Comparison of ENCODE assay signal across 7 mouse cellular contexts in genomic region chr4:129048501-129049305, GRCm38 (mm10). TPM values are rescaled to one million over a fixed set of nuclear protein-coding genes. Genes with fewer than 3 reads are reported as not detected.
DNase-seq lines count a peak whose midpoint lies in the region; ATAC-seq lines count a peak whose summit lies in the region.

No protein-coding gene starts in this region.

- H3K4me2 ChIP-seq in hindbrain, embryonic 11.5 days (replicated peaks; ENCODE audit: low read depth, low read length): peak overlapping the region; percentile 81

- no peaks in the 10 kb centered on the region for H3K9me3 ChIP-seq in hindbrain, embryonic 11.5 days (ENCODE audit: control insufficient read depth, low read length)

- peak overlapping the region; percentile 66 for H3K9ac ChIP-seq in hindbrain, embryonic 11.5 days (ENCODE audit: low read depth, low read length)

- ATAC-seq in hindbrain, embryonic 11.5 days (ENCODE audit: low FRiP score): peak; percentile 93

- DNase-seq in ZHBTc4 (ENCODE audit: low read depth, low spot score): peak; percentile 90
- peak; percentile 92 for DNase-seq in cerebellum, adult 11-12 months
- peak; percentile 67 for DNase-seq in forelimb bud, embryonic 11.5 days (ENCODE audit: low read depth, low spot score)
- peak; percentile 85 for DNase-seq in hindbrain, embryonic 11.5 days (ENCODE audit: low spot score)
- peak; percentile 81 to 83 for DNase-seq in left cerebral cortex, adult 8-10 months (ENCODE audit: low spot score in 2 of 2)
- peak; percentile 71 to 77 for DNase-seq in lung, postnatal 4 days
- DNase-seq in retina, postnatal 7 days (ENCODE audit: low read depth, low spot score): peak; percentile 54

- peaks cover 18% of the 10 kb centered on the region for H3K27me3 ChIP-seq in hindbrain, embryonic 11.5 days (ENCODE audit: control insufficient read depth, insufficient read depth, low read length)

- H3K36me3 ChIP-seq in hindbrain, embryonic 11.5 days (ENCODE audit: control insufficient read depth, insufficient read depth, low read length): no peaks in the 10 kb centered on the region

- H3K4me3 ChIP-seq in hindbrain, embryonic 11.5 days (ENCODE audit: low read depth, low read length): peak overlapping the region; percentile 38

- no peaks in the 10 kb centered on the region for H3K4me1 ChIP-seq in hindbrain, embryonic 11.5 days (replicated peaks; ENCODE audit: control insufficient read depth, insufficient read depth, low read length)

- WGBS in hindbrain, embryonic 11.5 days: under 1% methylated on average over 48 of the region's 52 CpGs

- peak overlapping the region; percentile 84 for H3K27ac ChIP-seq in hindbrain, embryonic 11.5 days (ENCODE audit: low read depth, low read length)

RNA-seq across cellular contexts. Expression of gene Rnf19b, which starts 9.4 kb away (rescaled TPM):
- 10.7 and 11.1 TPM in 2 replicates for polyA plus RNA-seq in hindbrain, embryonic 11.5 days (2014; fragmentation: Nextera tagmentation; extraction: Ambion mirVana)
- total RNA-seq in left cerebral cortex, adult 8-10 months (2022): 10 to 100 TPM; 50.2 to 60.3 (median 52.6) TPM

RNA-seq across cellular contexts. Expression of gene Tmem54, which starts 56.6 kb away (rescaled TPM):
- polyA plus RNA-seq in hindbrain, embryonic 11.5 days (2014; fragmentation: Nextera tagmentation; extraction: Ambion mirVana): 0.96 and 1.4 TPM in 2 replicates
- total RNA-seq in left cerebral cortex, adult 8-10 months (2022): not detected

RNA-seq across cellular contexts. Expression of gene Ak2, which starts 56.9 kb away (rescaled TPM):
- 119 and 128 TPM in 2 replicates for polyA plus RNA-seq in hindbrain, embryonic 11.5 days (2014; fragmentation: Nextera tagmentation; extraction: Ambion mirVana)
- 10 to 100 TPM; 23.4 to 28.1 (median 25.2) TPM for total RNA-seq in left cerebral cortex, adult 8-10 months (2022)

Comparison
In these comparisons a context has a peak if more than half of its experiments do, and no peak if none do; other contexts are left out.
1. Peak in every context shown above with its lines: DNase-seq, ATAC-seq, H3K4me3 ChIP-seq and H3K27ac ChIP-seq.